Comparison of ENCODE assay signal across 8 mouse cellular contexts in genomic region chr7:30588676-30589434, GRCm38 (mm10). TPM values are rescaled to one million over a fixed set of nuclear protein-coding genes. Genes with fewer than 3 reads are reported as not detected.
DNase-seq lines count a peak whose midpoint lies in the region; ATAC-seq lines count a peak whose summit lies in the region.

Gene Kmt2b (minus strand): TSS chr7:30588726.

- peak; percentile 98 for DNase-seq in NIH3T3 (ENCODE audit: low read depth)
- peak; percentile 95 to 98 for DNase-seq in cerebellum, postnatal 10 days
- peak; percentile 95 to 97 for DNase-seq in frontal cortex, postnatal 10 days (ENCODE audit: low spot score in 2 of 2)
- DNase-seq in layer of hippocampus, postnatal 14 days (ENCODE audit: low spot score in 2 of 2): peak; percentile 95 to 97
- DNase-seq in lung, postnatal 14 days: peak; percentile 94
- DNase-seq in retina, adult 2 months (ENCODE audit: low read depth, low spot score): peak; percentile 88
- peak; percentile 91 to 96 for DNase-seq in thymus, postnatal 36 days

- H3K9me3 ChIP-seq in hindbrain, embryonic 12.5 days (replicated peaks): no peaks in the 10 kb centered on the region

- H3K27ac ChIP-seq in hindbrain, embryonic 12.5 days: peak within 1 kb of the TSS; percentile 93

- peak within 1 kb of the TSS; percentile 99 for H3K4me3 ChIP-seq in hindbrain, embryonic 12.5 days

- peaks cover 26% of the 10 kb centered on the region for H3K4me1 ChIP-seq in hindbrain, embryonic 12.5 days

- peak; percentile 97 for ATAC-seq in hindbrain, embryonic 12.5 days (ENCODE audit: low FRiP score)

- peak within 1 kb of the TSS; percentile 86 for H3K4me2 ChIP-seq in hindbrain, embryonic 12.5 days (replicated peaks)

- peaks cover 28% of the 10 kb centered on the region for H3K36me3 ChIP-seq in hindbrain, embryonic 12.5 days

- no peaks in the 10 kb centered on the region for H3K27me3 ChIP-seq in hindbrain, embryonic 12.5 days

- under 1% methylated on average over 41 of the region's 68 CpGs for WGBS in hindbrain, embryonic 12.5 days

- H3K9ac ChIP-seq in hindbrain, embryonic 12.5 days: peak within 1 kb of the TSS; percentile 99

RNA-seq across cellular contexts. Expression of gene Kmt2b, which starts in this region (rescaled TPM):
- polyA plus RNA-seq in hindbrain, embryonic 12.5 days (2016; fragmentation: Nextera tagmentation; extraction: Ambion mirVana): 8.8 and 9.9 TPM in 2 replicates
- total RNA-seq in layer of hippocampus, postnatal 14 days (2021): 10 to 100 TPM; 46.1 to 54.4 TPM

Comparison
In these comparisons a context has a peak if more than half of its experiments do, and no peak if none do; other contexts are left out.
1. Peak in every context shown above with its lines: DNase-seq, ATAC-seq, H3K4me3 ChIP-seq and H3K27ac ChIP-seq.